Mouse (Mus musculus) cerebellum, adult 2 months (tissue): ENCODE results near the gene Aff2.

ENCODE experiments used
- CTCF ChIP-seq: fragments of 200-500 bp; IDR thresholded peaks from 2 replicates; pipeline ENCODE4 v1.5.1; 2011; ENCODE audit warnings: low read depth, mild to moderate bottlenecking, control low read depth, low read length, moderate library complexity, borderline replicate concordance; ENCODE audit not compliant: insufficient read depth
- POLR2A ChIP-seq: fragments of 200-500 bp; IDR thresholded peaks from 2 replicates; pipeline ENCODE4 v1.6.1; 2011; ENCODE audit warnings: low read length, control low read depth, borderline replicate concordance; ENCODE audit not compliant: insufficient read depth

- TF ChIP-seq CTCF (no peak), POLR2A (no peak)
Observed at GRCm38 (mm10) chrX:69608793-69609192, 248.7 kb downstream of the Aff2 start.
